Mouse (Mus musculus): ENCODE results near the gene Hephl1. TPM values are rescaled to one million over a fixed set of nuclear protein-coding genes. Genes with fewer than 3 reads are reported as not detected.
A peak's percentile ranks its signal among the peaks of the same experiment; 100 is the strongest.

Hephl1 gene
- polyA plus RNA-seq, 1 experiment from 2014 or later = not detected

- no peaks in the 10 kb centered on the region for H3K27me3 ChIP-seq (ENCODE audit: control insufficient read depth, insufficient read depth, low read length)
- no peak overlapping the region for H3K27ac ChIP-seq (replicated peaks; ENCODE audit: low read depth, low read length)
- no peak overlapping the region for H3K4me2 ChIP-seq (ENCODE audit: low read length)
- H3K9ac ChIP-seq (replicated peaks; ENCODE audit: low read length) = no peak overlapping the region
- no peaks in the 10 kb centered on the region for H3K9me3 ChIP-seq (ENCODE audit: control insufficient read depth, low read length)
- H3K4me3 ChIP-seq (replicated peaks; ENCODE audit: low read depth, low read length) = no peak overlapping the region
- ATAC-seq (ENCODE audit: low FRiP score, low TSS enrichment) (no peak), DNase-seq (no peak)
- H3K4me1 ChIP-seq (ENCODE audit: control insufficient read depth, insufficient read depth, low read length) = no peaks in the 10 kb centered on the region
- 92% methylated on average over 18 of the region's 18 CpGs for WGBS
- H3K36me3 ChIP-seq (ENCODE audit: control insufficient read depth, insufficient read depth, low read length) = peaks cover 41% of the 10 kb centered on the region
Measured at GRCm38 (mm10) chr9:15017791-15018755, 93.8 kb downstream of the Hephl1 start.

DNA sequence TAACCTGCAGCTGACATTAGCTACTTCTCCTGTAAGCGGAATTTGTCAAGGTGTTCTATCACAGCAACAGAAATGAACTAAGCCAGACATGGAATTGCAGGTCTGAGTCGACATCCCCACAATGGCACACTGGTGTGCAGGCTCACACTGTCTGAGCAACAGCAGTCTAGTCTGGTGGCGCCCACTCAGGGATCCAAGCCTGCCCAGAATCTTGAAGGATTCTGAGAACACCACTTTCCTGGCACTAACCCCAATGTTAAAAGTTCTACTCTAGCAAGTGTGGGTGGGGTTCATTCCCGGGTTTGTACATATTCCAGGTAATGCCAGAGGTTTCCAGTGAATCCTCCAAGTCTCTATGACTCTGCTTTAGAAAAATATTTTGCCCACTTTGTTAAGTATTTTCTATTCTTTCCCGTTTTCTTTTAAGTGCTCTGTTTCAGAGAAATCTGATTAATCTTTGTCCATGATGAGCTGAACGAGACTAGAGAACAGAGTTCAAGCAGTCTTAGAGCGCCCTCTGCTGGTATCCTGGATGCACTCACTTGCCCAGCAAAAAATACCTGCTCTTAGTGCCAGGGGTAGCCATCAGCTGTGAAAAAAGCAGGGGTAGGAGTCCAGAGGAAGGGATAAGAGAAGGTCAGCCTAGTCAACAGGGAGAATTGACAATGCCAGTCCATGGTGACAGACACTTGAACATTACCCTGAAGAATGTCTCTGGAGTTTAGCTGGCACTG is 96.5 kb downstream of the Hephl1 start:
- Histone ChIP-seq H3K9me3 (ENCODE audit: control insufficient read depth, low read length) (no peaks in the 10 kb centered on the region), H3K27me3 (ENCODE audit: control insufficient read depth, insufficient read depth, low read length) (no peaks in the 10 kb centered on the region), H3K4me3 (replicated peaks; ENCODE audit: low read depth, low read length) (no peak overlapping the region), H3K4me2 (ENCODE audit: low read length) (no peak overlapping the region), H3K4me1 (ENCODE audit: control insufficient read depth, insufficient read depth, low read length) (no peaks in the 10 kb centered on the region), H3K9ac (replicated peaks; ENCODE audit: low read length) (no peak overlapping the region), H3K36me3 (ENCODE audit: control insufficient read depth, insufficient read depth, low read length) (peaks cover 33% of the 10 kb centered on the region), H3K27ac (replicated peaks; ENCODE audit: low read depth, low read length) (no peak overlapping the region)
- WGBS = 58% methylated on average over 7 of the region's 7 CpGs
- DNase-seq (peak; percentile 96), ATAC-seq (ENCODE audit: low FRiP score, low TSS enrichment) (peak; percentile 69; the same call in 1 of the 2 replicates)

DNA sequence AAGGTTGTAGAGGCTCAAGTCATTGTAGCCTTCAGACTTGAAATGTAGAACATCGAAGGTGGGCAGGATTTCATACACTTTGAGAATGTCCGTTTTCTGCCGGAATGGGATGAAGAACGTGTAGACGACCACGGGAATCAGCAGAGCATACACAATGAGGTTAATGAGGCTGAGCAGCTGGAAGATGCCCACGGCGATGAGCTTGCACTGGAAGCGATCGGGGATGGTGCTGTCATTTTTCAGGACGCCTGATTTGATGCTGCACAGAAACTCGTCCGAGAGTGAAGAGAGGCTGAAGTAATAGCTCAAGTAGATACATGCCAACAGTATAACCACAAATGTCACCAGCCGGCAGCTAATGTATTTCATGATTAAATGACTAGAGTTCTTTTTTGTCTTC is 104.3 kb downstream of the Hephl1 start:
- H3K4me3 ChIP-seq (replicated peaks; ENCODE audit: low read depth, low read length) = no peak overlapping the region
- H3K36me3 ChIP-seq (ENCODE audit: control insufficient read depth, insufficient read depth, low read length) = peaks cover 54% of the 10 kb centered on the region
- no peak for ATAC-seq (ENCODE audit: low FRiP score, low TSS enrichment)
- no peaks in the 10 kb centered on the region for H3K27me3 ChIP-seq (ENCODE audit: control insufficient read depth, insufficient read depth, low read length)
- DNase-seq = no peak
- H3K9ac ChIP-seq (replicated peaks; ENCODE audit: low read length) = no peak overlapping the region
- no peaks in the 10 kb centered on the region for H3K4me1 ChIP-seq (ENCODE audit: control insufficient read depth, insufficient read depth, low read length)
- WGBS = 88% methylated on average over 14 of the region's 14 CpGs
- H3K27ac ChIP-seq (replicated peaks; ENCODE audit: low read depth, low read length) = no peak overlapping the region
- no peaks in the 10 kb centered on the region for H3K9me3 ChIP-seq (ENCODE audit: control insufficient read depth, low read length)
- H3K4me2 ChIP-seq (ENCODE audit: low read length) = no peak overlapping the region

- H3K36me3 ChIP-seq (ENCODE audit: control insufficient read depth, insufficient read depth, low read length) = peaks cover 50% of the 10 kb centered on the region
- no peaks in the 10 kb centered on the region for H3K9me3 ChIP-seq (ENCODE audit: control insufficient read depth, low read length)
- H3K27me3 ChIP-seq (ENCODE audit: control insufficient read depth, insufficient read depth, low read length) = no peaks in the 10 kb centered on the region
- no peak for ATAC-seq (ENCODE audit: low FRiP score, low TSS enrichment)
- 62% methylated on average over 9 of the region's 9 CpGs for WGBS
- H3K4me2 ChIP-seq (ENCODE audit: low read length) = no peak overlapping the region
- H3K4me1 ChIP-seq (ENCODE audit: control insufficient read depth, insufficient read depth, low read length) = no peaks in the 10 kb centered on the region
- H3K4me3 ChIP-seq (replicated peaks; ENCODE audit: low read depth, low read length) = no peak overlapping the region
- no peak overlapping the region for H3K9ac ChIP-seq (replicated peaks; ENCODE audit: low read length)
- no peak for DNase-seq
- no peak overlapping the region for H3K27ac ChIP-seq (replicated peaks; ENCODE audit: low read depth, low read length)
Measured at GRCm38 (mm10) chr9:15004298-15004685, 107.6 kb downstream of the Hephl1 start.

- no peak overlapping the region for H3K9ac ChIP-seq (replicated peaks; ENCODE audit: low read length)
- H3K4me3 ChIP-seq (replicated peaks; ENCODE audit: low read depth, low read length) = no peak overlapping the region
- H3K4me1 ChIP-seq (ENCODE audit: control insufficient read depth, insufficient read depth, low read length) = no peaks in the 10 kb centered on the region
- peaks cover 47% of the 10 kb centered on the region for H3K36me3 ChIP-seq (ENCODE audit: control insufficient read depth, insufficient read depth, low read length)
- H3K27ac ChIP-seq (replicated peaks; ENCODE audit: low read depth, low read length) = no peak overlapping the region
- WGBS = 44% methylated on average over 10 of the region's 10 CpGs
- H3K4me2 ChIP-seq (ENCODE audit: low read length) = no peak overlapping the region
- no peaks in the 10 kb centered on the region for H3K27me3 ChIP-seq (ENCODE audit: control insufficient read depth, insufficient read depth, low read length)
- H3K9me3 ChIP-seq (ENCODE audit: control insufficient read depth, low read length) = no peaks in the 10 kb centered on the region
- no peak for DNase-seq
- no peak for ATAC-seq (ENCODE audit: low FRiP score, low TSS enrichment)
Measured at GRCm38 (mm10) chr9:15003676-15004297, 108.1 kb downstream of the Hephl1 start.

GRCm38 (mm10) chr9:15002995-15003613 is 108.8 kb downstream of the Hephl1 start:
- no peaks in the 10 kb centered on the region for H3K4me1 ChIP-seq (ENCODE audit: control insufficient read depth, insufficient read depth, low read length)
- H3K4me3 ChIP-seq (replicated peaks; ENCODE audit: low read depth, low read length) = no peak overlapping the region
- no peaks in the 10 kb centered on the region for H3K27me3 ChIP-seq (ENCODE audit: control insufficient read depth, insufficient read depth, low read length)
- ATAC-seq (ENCODE audit: low FRiP score, low TSS enrichment) = no peak
- H3K9me3 ChIP-seq (ENCODE audit: control insufficient read depth, low read length) = no peaks in the 10 kb centered on the region
- H3K9ac ChIP-seq (replicated peaks; ENCODE audit: low read length) = no peak overlapping the region
- WGBS = 40% methylated on average over 6 of the region's 6 CpGs
- DNase-seq = no peak
- H3K36me3 ChIP-seq (ENCODE audit: control insufficient read depth, insufficient read depth, low read length) = peaks cover 43% of the 10 kb centered on the region
- H3K4me2 ChIP-seq (ENCODE audit: low read length) = no peak overlapping the region
- no peak overlapping the region for H3K27ac ChIP-seq (replicated peaks; ENCODE audit: low read depth, low read length)

Other genes starting within 250 kb of the Hephl1 start
- gene Izumo1r, start 208.2 kb downstream of the Hephl1 start, polyA plus RNA-seq (2014; fragmentation: Nextera tagmentation; extraction: Ambion mirVana) = not detected in 2 replicates
- 205 and 243 TPM in 2 replicates for gene Panx1, start 66.6 kb downstream of the Hephl1 start, polyA plus RNA-seq (2014; fragmentation: Nextera tagmentation; extraction: Ambion mirVana)
- gene Vstm5, start 126.9 kb upstream of the Hephl1 start, polyA plus RNA-seq (2014; fragmentation: Nextera tagmentation; extraction: Ambion mirVana) = 19.8 and 21.6 TPM in 2 replicates
- 35.4 and 43.4 TPM in 2 replicates for gene Med17, start 167.8 kb upstream of the Hephl1 start, polyA plus RNA-seq (2014; fragmentation: Nextera tagmentation; extraction: Ambion mirVana)
- gene Taf1d, start 194.1 kb upstream of the Hephl1 start, polyA plus RNA-seq (2014; fragmentation: Nextera tagmentation; extraction: Ambion mirVana) = 44.0 and 46.1 TPM in 2 replicates
- gene 4931406C07Rik, start 194.3 kb upstream of the Hephl1 start, polyA plus RNA-seq (2014; fragmentation: Nextera tagmentation; extraction: Ambion mirVana) = 10.7 and 13.4 TPM in 2 replicates
- gene Cep295, start 245.7 kb upstream of the Hephl1 start, polyA plus RNA-seq (2014; fragmentation: Nextera tagmentation; extraction: Ambion mirVana) = 15.7 and 16.2 TPM in 2 replicates

Data from midbrain, embryonic 14.5 days (tissue).